8 mouse cellular contexts compared by ENCODE assay signal in the genomic region with DNA sequence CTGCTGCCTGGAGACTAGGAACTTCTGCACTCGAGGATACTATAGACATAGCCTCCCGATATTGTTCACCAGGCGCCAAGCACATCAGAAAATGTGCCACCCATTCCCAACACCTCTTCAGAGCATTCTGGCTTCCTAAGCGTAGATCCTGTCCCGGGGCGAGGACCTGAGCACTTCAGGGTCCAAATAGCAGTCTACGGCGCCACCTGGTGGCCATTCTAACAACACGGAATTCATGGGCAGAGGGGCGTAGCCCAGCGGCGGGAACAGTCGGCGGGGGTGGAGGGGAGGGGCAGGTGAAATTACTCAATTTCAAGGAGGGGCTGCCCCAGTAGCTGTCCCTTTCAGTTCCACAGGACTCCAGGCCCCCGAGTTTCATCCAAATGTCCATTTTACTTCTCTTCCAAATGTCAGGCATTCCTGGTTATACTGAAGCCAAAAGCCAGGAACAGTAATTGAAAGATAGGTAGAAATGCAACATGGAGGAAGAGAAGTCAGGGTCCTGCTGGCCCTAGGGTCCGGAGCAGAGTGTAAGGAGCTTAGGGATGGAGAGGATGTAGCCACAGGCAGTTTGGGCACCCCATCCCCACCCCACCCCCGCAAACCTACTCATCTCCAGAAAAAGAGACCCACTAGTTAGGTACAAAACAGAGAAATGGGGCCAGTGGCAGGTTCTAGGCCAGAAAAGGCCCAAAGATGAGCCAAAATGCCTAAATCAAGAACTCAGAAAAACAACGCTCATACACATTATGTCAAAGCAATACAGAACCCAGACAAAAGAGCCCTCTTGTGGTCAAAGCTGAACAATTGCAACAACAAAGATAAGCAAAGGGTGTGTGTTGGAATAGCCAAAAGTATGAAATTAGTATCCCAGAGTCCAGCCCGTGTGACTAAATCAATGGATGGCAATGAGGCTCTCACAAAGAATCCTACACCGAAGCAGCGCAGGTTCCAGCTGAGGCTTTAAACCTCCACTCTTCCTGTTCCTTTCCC. TPM values are rescaled to one million over a fixed set of nuclear protein-coding genes. Genes with fewer than 3 reads are reported as not detected.
A peak's percentile ranks its signal among the peaks of the same experiment; 100 is the strongest.
DNase-seq lines count a peak whose midpoint lies in the region; ATAC-seq lines count a peak whose summit lies in the region.

No protein-coding gene starts in this region.

- H3K36me3 ChIP-seq in hindbrain, embryonic 14.5 days (replicated peaks; ENCODE audit: control insufficient read depth, insufficient read depth): no peaks in the 10 kb centered on the region

- peak overlapping the region; percentile 73 for H3K27ac ChIP-seq in hindbrain, embryonic 14.5 days

- H3K9me3 ChIP-seq in hindbrain, embryonic 14.5 days (ENCODE audit: control insufficient read depth, low read length): no peaks in the 10 kb centered on the region

- peak overlapping the region; percentile 94 for H3K4me2 ChIP-seq in hindbrain, embryonic 14.5 days (replicated peaks)

- H3K4me3 ChIP-seq in hindbrain, embryonic 14.5 days (replicated peaks; ENCODE audit: low read length): peak overlapping the region; percentile 36

- ATAC-seq in hindbrain, embryonic 14.5 days (ENCODE audit: low FRiP score): peak; percentile 91

- peak; percentile 85 for DNase-seq in T-cell, adult 2 months (ENCODE audit: low spot score)
- DNase-seq in cerebellum, postnatal 25 days: peak; percentile 92 to 94
- peak; percentile 90 to 91 for DNase-seq in frontal cortex, postnatal 36 days (ENCODE audit: low spot score in 2 of 2)
- DNase-seq in hindbrain, embryonic 14.5 days (ENCODE audit: low spot score): peak; percentile 92
- peak; percentile 82 to 98 for DNase-seq in layer of hippocampus, postnatal 25 days (ENCODE audit: extremely low spot score in 1 of 2, low spot score in 1 of 2)
- DNase-seq in lung, postnatal 25 days (ENCODE audit: low spot score): peak; percentile 94
- peak; percentile 65 for DNase-seq in retina, adult 2 months (ENCODE audit: low read depth, low spot score)
- DNase-seq in thymus, postnatal 25 days: peak; percentile 89

- peaks cover 6% of the 10 kb centered on the region for H3K4me1 ChIP-seq in hindbrain, embryonic 14.5 days (replicated peaks; ENCODE audit: control insufficient read depth, insufficient read depth, low read length)

- H3K9ac ChIP-seq in hindbrain, embryonic 14.5 days: peak overlapping the region; percentile 67

- WGBS in hindbrain, embryonic 14.5 days: 11% methylated on average over 21 of the region's 21 CpGs

- H3K27me3 ChIP-seq in hindbrain, embryonic 14.5 days (ENCODE audit: control insufficient read depth, insufficient read depth, low read length): no peaks in the 10 kb centered on the region

RNA-seq across cellular contexts. Expression of gene B4galnt4, which starts 12.4 kb away (rescaled TPM):
- polyA plus RNA-seq in hindbrain, embryonic 14.5 days (2014; fragmentation: Nextera tagmentation; extraction: Ambion mirVana): 38.4 and 41.5 TPM in 2 replicates
- 10 to 100 TPM; 80.7 to 96.2 TPM for total RNA-seq in layer of hippocampus, postnatal 25 days (2021)

RNA-seq across cellular contexts. Expression of gene Gm17387, which starts 19.6 kb away (rescaled TPM):
- polyA plus RNA-seq in hindbrain, embryonic 14.5 days (2014; fragmentation: Nextera tagmentation; extraction: Ambion mirVana): not detected in 2 replicates
- not detected for total RNA-seq in layer of hippocampus, postnatal 25 days (2021)

RNA-seq across cellular contexts. Expression of gene Pkp3, which starts 29.5 kb away (rescaled TPM):
- polyA plus RNA-seq in hindbrain, embryonic 14.5 days (2014; fragmentation: Nextera tagmentation; extraction: Ambion mirVana): not detected in 2 replicates
- not detected for total RNA-seq in layer of hippocampus, postnatal 25 days (2021)

RNA-seq across cellular contexts. Expression of gene Ifitm6, which starts 30.8 kb away (rescaled TPM):
- polyA plus RNA-seq in hindbrain, embryonic 14.5 days (2014; fragmentation: Nextera tagmentation; extraction: Ambion mirVana): 0.95 and 1.1 TPM in 2 replicates
- not detected for total RNA-seq in layer of hippocampus, postnatal 25 days (2021)

RNA-seq across cellular contexts. Expression of gene Ifitm3, which starts 38.0 kb away (rescaled TPM):
- polyA plus RNA-seq in hindbrain, embryonic 14.5 days (2014; fragmentation: Nextera tagmentation; extraction: Ambion mirVana): 28.3 and 45.1 TPM in 2 replicates
- total RNA-seq in layer of hippocampus, postnatal 25 days (2021): 10 to 100 TPM; 11.9 to 13.8 TPM

Comparison
In these comparisons a context has a peak if more than half of its experiments do, and no peak if none do; other contexts are left out.
1. Peak in every context shown above with its lines: DNase-seq, ATAC-seq, H3K4me3 ChIP-seq and H3K27ac ChIP-seq.